Mouse (Mus musculus) spleen, adult 2 months (tissue): ENCODE results near the gene Itm2b.

ENCODE experiments used
- CTCF ChIP-seq: fragments of 200-500 bp; IDR thresholded peaks from 2 replicates; pipeline ENCODE4 v1.5.1; 2011; ENCODE audit warnings: mild to moderate bottlenecking, inconsistent platforms; ENCODE audit not compliant: insufficient read depth, insufficient read length, insufficient replicate concordance; ENCODE audit errors: extremely low read depth
- POLR2A ChIP-seq: fragments of 200-500 bp; IDR thresholded peaks from 2 replicates; pipeline ENCODE4 v1.6.1; 2011; ENCODE audit warnings: low read depth, low read length, inconsistent platforms

DNA sequence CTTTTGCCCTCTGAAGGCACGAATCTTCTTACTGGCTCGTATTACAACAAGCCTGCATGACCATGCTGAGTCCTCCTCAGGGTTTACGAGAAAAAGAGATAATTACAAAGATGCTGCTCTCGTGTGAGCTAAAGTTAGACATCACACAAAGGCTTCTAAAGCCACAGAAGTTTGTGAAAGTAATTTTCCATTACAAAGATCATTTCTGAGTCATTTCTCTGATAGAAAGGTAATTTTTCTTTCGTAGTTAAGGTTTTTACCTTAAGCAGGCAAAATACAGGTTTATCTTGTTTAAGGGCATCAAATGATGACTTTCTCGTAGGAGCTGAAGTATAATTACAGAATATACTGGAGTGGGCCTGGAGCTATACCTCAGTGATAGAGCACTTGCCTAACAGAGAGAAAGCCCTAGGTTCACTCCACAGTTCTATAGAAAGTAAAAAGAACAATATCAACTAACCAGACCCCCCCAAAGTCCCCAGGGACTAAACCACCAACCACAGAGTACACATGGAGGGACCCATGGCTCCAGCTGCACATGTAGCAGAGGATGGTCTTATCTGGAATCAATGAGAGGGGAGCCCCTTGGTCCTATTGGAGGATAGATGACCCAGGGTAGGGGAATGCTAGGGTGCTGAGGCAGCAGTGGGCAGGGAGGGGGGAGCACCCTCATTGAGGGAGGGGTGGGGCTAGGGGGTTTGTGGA, 44.9 kb downstream of the Itm2b start:
- TF ChIP-seq CTCF (no peak), POLR2A (no peak)
